Mouse (Mus musculus): Measurements from ENCODE around the gene Crls1.

DNA sequence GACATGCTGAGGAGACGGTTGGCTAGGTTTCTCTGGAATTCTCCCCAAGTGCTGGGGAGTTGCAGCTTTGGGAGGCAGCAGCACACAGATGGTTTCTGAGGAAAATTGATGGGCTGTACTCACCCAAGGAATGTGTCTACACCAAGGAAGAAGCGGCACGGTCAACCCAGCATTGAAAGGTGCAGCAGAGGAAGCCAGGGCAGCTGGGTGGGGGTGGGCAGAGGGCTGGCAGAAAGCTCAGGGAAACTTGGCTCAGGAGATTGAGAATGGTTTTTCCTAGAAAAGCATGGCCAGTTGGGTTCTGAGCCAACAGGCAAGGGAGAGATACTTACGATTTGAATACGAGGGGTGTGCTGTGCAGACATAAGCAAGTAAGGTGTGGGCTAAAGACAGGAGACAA, 47.4 kb downstream of the Crls1 start:
- TF ChIP-seq CTCF (IDR thresholded peaks at IDR 0.05; ENCODE audit: borderline replicate concordance, control insufficient read depth, extremely low read depth, insufficient read depth, low read length, poor library complexity) (no peak), POLR2A (IDR thresholded peaks at IDR 0.05; ENCODE audit: control insufficient read depth, extremely low read depth, insufficient read depth, low read length, poor library complexity) (no peak)

Measured in thymus, adult 2 months (tissue).